Mouse (Mus musculus) midbrain, embryonic 13.5 days (tissue): Measurements from ENCODE around the gene Adcy3. TPM values are rescaled to one million over a fixed set of nuclear protein-coding genes. Genes with fewer than 3 reads are reported as not detected.
"Not testable (repeated sequence)": the region's sequence is repeated elsewhere in the genome, so short reads cannot be mapped to it uniquely, and the experiment has no call there.

Experiments used
- ATAC-seq: fragments of 200-750 bp; cut with Nextera tagmentation; 2 replicates; pipeline ENCODE4 v1.8.0; 2017; ENCODE audit warnings: mild to moderate bottlenecking, moderate TSS enrichment, moderate library complexity
- H3K27ac ChIP-seq: fragments of 300-500 bp; sonication (generic); 2 replicates; pipeline ENCODE4 v1.5.1; 2015; ENCODE audit warnings: inconsistent platforms, mild to moderate bottlenecking, moderate library complexity
- H3K27me3 ChIP-seq: fragments of 300-500 bp; sonication (generic); 2 replicates; pipeline ENCODE4 v1.6.1; 2015; ENCODE audit warnings: mild to moderate bottlenecking, inconsistent platforms
- H3K36me3 ChIP-seq: fragments of 300-500 bp; sonication (generic); 2 replicates; pipeline ENCODE4 v1.6.1; 2015; ENCODE audit warnings: mild to moderate bottlenecking, inconsistent platforms
- H3K4me1 ChIP-seq: fragments of 300-500 bp; sonication (generic); replicated peaks from 2 replicates; pipeline ENCODE4 v1.6.1; 2015; ENCODE audit warnings: inconsistent platforms
- H3K4me2 ChIP-seq: fragments of 300-500 bp; sonication (generic); replicated peaks from 2 replicates; pipeline ENCODE4 v1.6.1; 2015; ENCODE audit warnings: moderate library complexity, mild to moderate bottlenecking, inconsistent platforms
- H3K4me3 ChIP-seq: fragments of 300-500 bp; sonication (generic); replicated peaks from 2 replicates; pipeline ENCODE4 v1.5.1; 2015; ENCODE audit warnings: mild to moderate bottlenecking, inconsistent platforms
- H3K9ac ChIP-seq: fragments of 300-500 bp; sonication (generic); replicated peaks from 2 replicates; pipeline ENCODE4 v1.6.1; 2015; ENCODE audit warnings: mild to moderate bottlenecking, inconsistent platforms
- H3K9me3 ChIP-seq: fragments of 300-500 bp; sonication (generic); 2 replicates; pipeline ENCODE4 v1.6.1; 2016; ENCODE audit warnings: mild to moderate bottlenecking, inconsistent platforms
- whole genome bisulfite sequencing: fragments of 180-500 bp; shearing (Covaris S2); methylation state at CpG from one replicate; pipeline ENCODE4 v1.1.7; 2015; 5-methylcytosine and 5-hydroxymethylcytosine counted together
- polyA plus RNA-seq: library from polyadenylated mRNA; unstranded; fragments of >200 nt; fragmentation: Nextera tagmentation; extraction: Ambion mirVana; gene quantifications from 2 replicates; pipeline ENCODE4 v1.2.1, GENCODE M21; 2015

Gene Adcy3
- polyA plus RNA-seq, 1 experiment from 2014 or later: 5.8 TPM

GRCm38 (mm10) chr12:4209196-4209595 is 76.3 kb downstream of the Adcy3 start:
- Histone ChIP-seq H3K4me1 (no peaks in the 10 kb centered on the region), H3K27ac (no peak overlapping the region), H3K9me3 (no peaks in the 10 kb centered on the region), H3K4me3 (no peak overlapping the region), H3K36me3 (peaks cover 72% of the 10 kb centered on the region), H3K9ac (no peak overlapping the region), H3K27me3 (no peaks in the 10 kb centered on the region), H3K4me2 (no peak overlapping the region)
- no peak for ATAC-seq
- 96% methylated on average over 9 of the region's 9 CpGs for WGBS

- Histone ChIP-seq H3K9me3 (no peaks in the 10 kb centered on the region), H3K27ac (no peak overlapping the region), H3K9ac (no peak overlapping the region), H3K27me3 (no peaks in the 10 kb centered on the region), H3K4me3 (no peak overlapping the region), H3K4me2 (no peak overlapping the region), H3K36me3 (peaks cover 76% of the 10 kb centered on the region), H3K4me1 (no peaks in the 10 kb centered on the region)
- WGBS: 95% methylated on average over 9 of the region's 9 CpGs
- no peak for ATAC-seq
Observed at GRCm38 (mm10) chr12:4211174-4211573, 78.3 kb downstream of the Adcy3 start.

- H3K27me3 ChIP-seq: no peaks in the 10 kb centered on the region
- no peak overlapping the region for H3K4me3 ChIP-seq
- no peak overlapping the region for H3K4me2 ChIP-seq
- no peaks in the 10 kb centered on the region for H3K9me3 ChIP-seq
- no peak overlapping the region for H3K9ac ChIP-seq
- H3K27ac ChIP-seq: no peak overlapping the region
- no peak for ATAC-seq
- H3K4me1 ChIP-seq: no peaks in the 10 kb centered on the region
- peaks cover 75% of the 10 kb centered on the region for H3K36me3 ChIP-seq
- WGBS: 59% methylated on average over 8 of the region's 8 CpGs
Observed at GRCm38 (mm10) chr12:4212908-4213307, 80.0 kb downstream of the Adcy3 start.

- no peaks in the 10 kb centered on the region for H3K9me3 ChIP-seq
- no peak for ATAC-seq
- no peaks in the 10 kb centered on the region for H3K27me3 ChIP-seq
- WGBS: 94% methylated on average over 7 of the region's 7 CpGs
- no peak overlapping the region for H3K4me3 ChIP-seq
- H3K36me3 ChIP-seq: peaks cover 39% of the 10 kb centered on the region
- no peak overlapping the region for H3K27ac ChIP-seq
- H3K9ac ChIP-seq: no peak overlapping the region
- H3K4me1 ChIP-seq: peaks cover 18% of the 10 kb centered on the region
- no peak overlapping the region for H3K4me2 ChIP-seq
Observed at GRCm38 (mm10) chr12:4230156-4230555, 97.3 kb downstream of the Adcy3 start.

GRCm38 (mm10) chr12:4232777-4233176 is 99.9 kb downstream of the Adcy3 start:
- WGBS: 53% methylated on average over 4 of the region's 4 CpGs

GRCm38 (mm10) chr12:4233572-4234508 is 100.9 kb downstream of the Adcy3 start, which contains the start of the genes Ptrhd1 and Cenpo:
Gene Ptrhd1 (plus strand): TSS chr12:4234027.
Gene Cenpo (minus strand): TSS chr12:4234294.
- under 1% methylated on average over 50 of the region's 50 CpGs for WGBS
- Histone ChIP-seq H3K9ac (peak within 1 kb of the TSS; percentile 77), H3K4me2 (peak within 1 kb of the TSS; percentile 61), H3K9me3 (no peaks in the 10 kb centered on the region), H3K27ac (peak within 1 kb of the TSS; percentile 95), H3K36me3 (peaks cover 25% of the 10 kb centered on the region), H3K4me1 (peaks cover 18% of the 10 kb centered on the region), H3K27me3 (no peaks in the 10 kb centered on the region), H3K4me3 (peak within 1 kb of the TSS; percentile 72)
- ATAC-seq: peak; percentile 99

More at GRCm38 (mm10) chr12:4232777-4233176, 99.9 kb downstream of the Adcy3 start:
- peaks cover 18% of the 10 kb centered on the region for H3K4me1 ChIP-seq
- peak overlapping the region; percentile 72 for H3K4me3 ChIP-seq
- H3K9me3 ChIP-seq: no peaks in the 10 kb centered on the region
- H3K9ac ChIP-seq: no peak overlapping the region
- no peak overlapping the region for H3K27ac ChIP-seq
- peaks cover 25% of the 10 kb centered on the region for H3K36me3 ChIP-seq
- no peaks in the 10 kb centered on the region for H3K27me3 ChIP-seq
- peak overlapping the region; percentile 61 for H3K4me2 ChIP-seq
- no peak for ATAC-seq

GRCm38 (mm10) chr12:4237481-4237880 is 104.6 kb downstream of the Adcy3 start:
- Histone ChIP-seq H3K4me3 (no peak overlapping the region), H3K27ac (no peak overlapping the region), H3K9me3 (no peaks in the 10 kb centered on the region), H3K27me3 (no peaks in the 10 kb centered on the region), H3K4me1 (peaks cover 14% of the 10 kb centered on the region), H3K9ac (no peak overlapping the region), H3K36me3 (peaks cover 16% of the 10 kb centered on the region), H3K4me2 (no peak overlapping the region)
- WGBS: 97% methylated on average over 15 of the region's 15 CpGs
- no peak for ATAC-seq

- not testable (repeated sequence) for H3K4me2 ChIP-seq, H3K27ac ChIP-seq, H3K9ac ChIP-seq, H3K27me3 ChIP-seq, H3K4me3 ChIP-seq, H3K4me1 ChIP-seq, H3K9me3 ChIP-seq, ATAC-seq
- 82% methylated on average over 8 of the region's 8 CpGs for WGBS
- H3K36me3 ChIP-seq: peaks cover 16% of the 10 kb centered on the region
Observed at GRCm38 (mm10) chr12:4240281-4240680, 107.4 kb downstream of the Adcy3 start.

GRCm38 (mm10) chr12:4243805-4244204 is 110.9 kb downstream of the Adcy3 start:
- ATAC-seq: no peak
- Histone ChIP-seq H3K9ac (no peak overlapping the region), H3K27ac (no peak overlapping the region), H3K4me3 (no peak overlapping the region), H3K36me3 (peaks cover 8% of the 10 kb centered on the region), H3K4me2 (no peak overlapping the region), H3K9me3 (no peaks in the 10 kb centered on the region), H3K4me1 (no peaks in the 10 kb centered on the region), H3K27me3 (no peaks in the 10 kb centered on the region)
- 79% methylated on average over 2 of the region's 2 CpGs for WGBS

- 85% methylated on average over 10 of the region's 10 CpGs for WGBS
- Histone ChIP-seq H3K27ac (no peak overlapping the region), H3K4me1 (no peaks in the 10 kb centered on the region), H3K4me2 (no peak overlapping the region), H3K9ac (no peak overlapping the region), H3K4me3 (no peak overlapping the region), H3K36me3 (peaks cover 16% of the 10 kb centered on the region), H3K27me3 (no peaks in the 10 kb centered on the region), H3K9me3 (no peaks in the 10 kb centered on the region)
- 0 out of 2 replicates have a peak, but pooled peaks have one; percentile 14 for ATAC-seq
Observed at GRCm38 (mm10) chr12:4245742-4246141, 112.8 kb downstream of the Adcy3 start.

GRCm38 (mm10) chr12:4249786-4250185 is 116.9 kb downstream of the Adcy3 start:
- Histone ChIP-seq H3K4me1 (no peaks in the 10 kb centered on the region), H3K9me3 (no peaks in the 10 kb centered on the region), H3K9ac (no peak overlapping the region), H3K36me3 (peaks cover 39% of the 10 kb centered on the region), H3K4me3 (no peak overlapping the region), H3K4me2 (no peak overlapping the region), H3K27me3 (no peaks in the 10 kb centered on the region), H3K27ac (no peak overlapping the region)
- no peak for ATAC-seq
- WGBS: 85% methylated on average over 6 of the region's 6 CpGs

- Histone ChIP-seq H3K27ac (no peak overlapping the region), H3K9ac (no peak overlapping the region), H3K4me3 (no peak overlapping the region), H3K4me1 (no peaks in the 10 kb centered on the region), H3K27me3 (no peaks in the 10 kb centered on the region), H3K4me2 (no peak overlapping the region), H3K36me3 (peaks cover 46% of the 10 kb centered on the region), H3K9me3 (no peaks in the 10 kb centered on the region)
- WGBS: 92% methylated on average over 16 of the region's 16 CpGs
- no peak for ATAC-seq
Observed at GRCm38 (mm10) chr12:4252742-4253655, 120.1 kb downstream of the Adcy3 start.
